Mouse (Mus musculus) brain, embryonic 18.5 days (tissue): ENCODE data around the gene Timm10b.

Experiments used
- DNase-seq: peaks from one replicate; pipeline ENCODE4 v3.0.0-alpha.2; 2012; ENCODE audit warnings: low read depth, low spot score

The Timm10b gene

DNA sequence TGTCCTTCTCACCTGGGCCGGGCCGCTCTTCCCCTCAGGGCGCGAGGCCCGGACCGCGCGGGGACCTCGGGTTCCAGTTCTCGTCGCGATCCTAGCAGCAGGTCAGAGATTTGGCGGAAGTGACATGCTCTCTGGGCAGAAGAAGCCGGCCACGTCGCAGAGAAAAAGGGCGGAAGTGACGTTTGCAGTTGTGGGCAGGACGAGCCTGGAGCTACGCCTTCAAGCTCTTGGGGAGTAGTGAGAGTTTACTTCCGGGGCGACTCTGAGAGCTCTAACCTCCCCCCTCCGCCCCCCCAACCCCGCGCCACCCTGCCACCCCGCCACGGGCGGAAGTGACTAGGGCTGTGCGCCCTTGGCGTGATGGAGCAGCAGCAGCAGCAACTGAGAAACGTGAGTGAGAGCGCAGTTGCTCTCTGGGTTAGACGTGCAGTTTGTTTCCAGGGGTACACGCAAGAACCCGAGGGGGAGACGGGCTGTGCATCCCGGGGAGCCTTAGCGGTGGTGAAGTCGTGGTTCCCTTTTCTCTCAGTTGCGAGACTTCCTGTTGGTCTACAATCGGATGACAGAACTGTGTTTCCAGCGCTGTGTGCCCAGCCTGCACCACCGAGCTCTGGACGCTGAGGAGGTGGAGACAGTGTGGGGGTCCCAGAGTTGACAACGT lies 507 bp downstream of the Timm10b start, which contains the start of the genes Arfip2 and Gm45799:
TSS of gene Arfip2 (minus strand) at position 184 of the 661 bp plus-strand sequence.
TSS of gene Gm45799 (plus strand) at position 320 of the 661 bp plus-strand sequence.
- peak; percentile 96 for DNase-seq

DNA sequence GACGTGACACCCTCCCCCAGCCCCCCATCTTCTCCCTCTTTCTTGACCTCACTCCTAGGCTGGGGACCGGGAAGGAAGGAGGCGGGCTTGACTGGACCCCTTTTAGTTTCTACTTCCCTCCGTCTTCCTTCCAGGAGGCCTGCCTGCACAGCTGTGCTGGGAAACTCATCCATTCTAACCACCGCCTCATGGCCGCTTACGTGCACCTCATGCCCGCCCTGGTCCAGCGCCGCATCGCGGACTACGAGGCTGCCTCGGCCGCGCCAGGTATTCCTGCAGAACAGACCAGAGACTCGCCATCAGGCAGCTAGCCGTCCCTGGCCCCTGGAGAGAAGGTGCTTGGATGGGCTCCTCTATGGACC lies 1.0 kb downstream of the Timm10b start:
- no peak for DNase-seq

DNA sequence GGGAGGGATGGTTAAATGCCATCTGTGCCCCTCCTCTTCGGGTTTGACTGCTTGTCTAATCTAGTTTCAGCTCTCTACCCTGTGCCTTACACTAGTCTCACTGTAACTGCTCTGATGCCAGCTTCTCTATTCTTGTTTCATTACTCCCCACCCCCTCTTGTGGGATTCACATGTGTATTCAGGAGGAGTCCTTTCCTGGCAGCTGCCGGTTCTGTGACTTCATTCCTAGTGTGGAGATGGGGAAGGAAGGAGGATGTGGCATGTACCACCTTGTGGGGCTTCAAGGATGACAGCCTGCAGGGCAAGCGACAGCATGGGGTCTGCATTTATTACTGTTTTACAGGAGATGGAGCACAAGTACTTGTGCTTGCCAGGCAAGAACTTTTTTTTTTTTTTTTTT lies 2.1 kb downstream of the Timm10b start:
- no peak for DNase-seq

GRCm38 (mm10) chr7:105650639-105651435 lies 11.0 kb downstream of the Timm10b start, which contains the start of gene Dnhd1:
TSS of gene Dnhd1 (plus strand) at chr7:105650827.
- no peak for DNase-seq

DNA sequence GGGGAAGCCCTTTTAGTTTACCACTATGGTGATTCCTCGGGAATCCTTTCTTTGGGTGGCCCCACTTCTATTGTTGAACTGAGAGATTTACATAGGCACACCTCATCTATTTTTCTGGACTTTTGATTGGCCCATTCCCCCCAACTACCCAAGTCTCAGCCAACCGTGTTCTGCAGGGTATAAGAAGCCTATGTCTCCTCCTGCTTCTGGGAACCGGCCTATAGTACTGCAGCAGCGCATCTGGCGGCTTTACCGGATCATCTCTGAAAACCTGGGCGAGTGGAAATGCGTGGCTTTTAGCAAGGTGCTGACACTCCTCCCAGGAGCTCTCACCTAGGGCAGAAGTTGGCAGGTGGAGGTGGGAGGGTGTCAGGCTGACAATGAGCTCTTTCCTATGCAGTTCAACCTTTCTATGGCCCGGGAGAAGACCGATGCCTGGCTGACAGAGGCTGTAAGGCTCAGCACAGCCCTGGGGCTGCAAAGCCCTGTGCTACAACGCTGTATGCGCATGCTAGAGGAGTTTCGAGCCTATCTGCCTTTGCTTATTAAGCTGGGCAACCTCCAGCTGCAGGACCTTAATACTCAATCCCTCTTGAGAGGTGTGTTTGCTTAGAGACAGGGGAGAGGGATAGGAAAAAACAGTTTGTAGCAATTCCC lies 45.8 kb downstream of the Timm10b start:
- DNase-seq = no peak

DNA sequence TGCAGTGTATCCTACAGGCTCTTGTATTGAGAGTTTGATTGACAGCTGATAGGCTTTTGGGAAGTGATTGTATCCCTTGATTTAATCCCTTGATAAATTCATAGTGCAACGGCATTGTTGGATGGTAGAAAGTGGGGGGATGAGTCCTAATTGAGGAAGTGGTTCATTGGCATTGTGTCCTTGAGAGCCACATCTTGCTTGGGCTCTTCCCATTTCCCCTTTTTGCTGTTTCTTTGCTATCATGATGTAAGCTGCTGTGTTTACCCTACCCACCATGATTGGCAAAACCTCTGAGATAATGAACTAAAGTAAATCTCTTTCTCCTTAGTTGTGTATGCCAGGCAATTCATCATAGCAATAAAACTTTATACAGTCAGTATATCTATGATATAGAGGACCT lies 51.0 kb downstream of the Timm10b start:
- DNase-seq = no peak
